8 mouse cellular contexts compared by ENCODE assay signal in the genomic region with DNA sequence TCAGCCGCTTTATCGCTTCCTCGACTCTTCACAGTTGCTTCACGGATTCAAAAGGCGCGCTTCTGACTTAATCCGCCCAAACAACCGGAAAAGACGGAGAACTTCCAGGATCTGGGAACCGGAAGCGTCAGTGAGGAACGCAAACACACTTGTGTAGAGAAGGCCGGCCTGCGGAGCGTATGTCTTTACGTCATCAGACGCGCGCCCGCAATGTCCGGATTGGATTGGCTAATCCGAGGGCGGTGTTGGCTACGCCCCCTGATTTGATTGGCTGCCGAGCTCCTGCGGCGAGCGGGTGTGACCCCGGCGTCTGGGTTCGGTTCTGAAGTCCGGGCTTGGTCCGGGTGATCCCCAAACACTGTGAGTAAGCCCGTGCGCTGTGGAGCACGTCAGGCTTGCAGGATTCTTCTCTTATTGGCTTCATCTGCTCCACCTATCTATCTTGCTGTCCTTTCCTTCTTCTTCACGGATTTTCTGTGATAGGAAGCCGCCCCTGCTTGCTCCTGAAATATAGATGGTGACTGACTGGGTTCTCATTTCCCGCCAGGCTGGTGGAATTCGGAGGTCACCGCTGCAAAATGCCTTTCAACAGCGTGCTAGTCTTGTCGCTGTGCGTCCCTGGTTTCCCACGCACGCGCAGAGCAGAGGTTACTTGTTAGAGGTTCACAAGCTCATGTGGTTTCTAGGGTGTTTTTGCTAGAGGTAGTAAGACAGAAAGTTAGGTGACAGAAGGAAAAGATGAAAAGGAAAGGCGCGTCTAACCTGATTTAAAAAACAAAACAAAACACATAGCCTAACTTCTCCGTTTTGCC. TPM values are rescaled to one million over a fixed set of nuclear protein-coding genes. Genes with fewer than 3 reads are reported as not detected.
DNase-seq lines count a peak whose midpoint lies in the region; ATAC-seq lines count a peak whose summit lies in the region.

A gene (plus strand): TSS at position 266 of the 812 bp plus-strand sequence.
A gene (minus strand): TSS at position 628 of the 812 bp plus-strand sequence.

- H3K4me1 ChIP-seq in hindbrain, embryonic 14.5 days (replicated peaks; ENCODE audit: control insufficient read depth, insufficient read depth, low read length) = peaks cover 11% of the 10 kb centered on the region; the same call in 1 of the 2 replicates

- peak within 1 kb of the TSS; percentile 82 for H3K4me2 ChIP-seq in hindbrain, embryonic 14.5 days (replicated peaks)

- peak within 1 kb of the TSS; percentile 84 for H3K27ac ChIP-seq in hindbrain, embryonic 14.5 days

- ATAC-seq in hindbrain, embryonic 14.5 days (ENCODE audit: low FRiP score) = peak; percentile 100

- peaks cover 15% of the 10 kb centered on the region for H3K36me3 ChIP-seq in hindbrain, embryonic 14.5 days (replicated peaks; ENCODE audit: control insufficient read depth, insufficient read depth)

- no peaks in the 10 kb centered on the region for H3K9me3 ChIP-seq in hindbrain, embryonic 14.5 days (ENCODE audit: control insufficient read depth, low read length)

- peak; percentile 99 for DNase-seq in R1 (ENCODE audit: low read depth, low spot score)
- peak; percentile 99 for DNase-seq in cerebellum, postnatal 25 days
- peak; percentile 99 for DNase-seq in frontal cortex, postnatal 25 days (ENCODE audit: low spot score in 2 of 2)
- DNase-seq in hindbrain, embryonic 14.5 days (ENCODE audit: low spot score) = peak; percentile 100
- DNase-seq in layer of hippocampus, postnatal 36 days = peak; percentile 99 to 100
- DNase-seq in lung, postnatal 36 days = peak; percentile 99
- peak; percentile 99 for DNase-seq in retina, postnatal 1 day
- DNase-seq in urinary bladder, adult 18-20 months (ENCODE audit: low spot score in 2 of 2) = peak; percentile 94 to 97

- under 1% methylated on average over 50 of the region's 50 CpGs for WGBS in hindbrain, embryonic 14.5 days

- H3K4me3 ChIP-seq in hindbrain, embryonic 14.5 days (replicated peaks; ENCODE audit: low read length) = peak within 1 kb of the TSS; percentile 47

- H3K9ac ChIP-seq in hindbrain, embryonic 14.5 days = peak within 1 kb of the TSS; percentile 63

- H3K27me3 ChIP-seq in hindbrain, embryonic 14.5 days (ENCODE audit: control insufficient read depth, insufficient read depth, low read length) = no peaks in the 10 kb centered on the region

RNA-seq across cellular contexts. Expression of the first gene that starts in this region (rescaled TPM):
- polyA plus RNA-seq in hindbrain, embryonic 14.5 days (2014; fragmentation: Nextera tagmentation; extraction: Ambion mirVana) = 24.4 and 25.0 TPM in 2 replicates
- total RNA-seq in layer of hippocampus, postnatal 36 days (2021) = 10 to 100 TPM; 41.9 to 42.8 TPM

RNA-seq across cellular contexts. Expression of the second gene that starts in this region (rescaled TPM):
- 9.4 and 13.0 TPM in 2 replicates for polyA plus RNA-seq in hindbrain, embryonic 14.5 days (2014; fragmentation: Nextera tagmentation; extraction: Ambion mirVana)
- 1 to 10 TPM; 3.0 to 3.9 TPM for total RNA-seq in layer of hippocampus, postnatal 36 days (2021)

Comparison
In these comparisons a context has a peak if more than half of its experiments do, and no peak if none do; other contexts are left out.
1. Peak in every context shown above with its lines: DNase-seq, ATAC-seq, H3K4me3 ChIP-seq and H3K27ac ChIP-seq.